Mouse (Mus musculus) adrenal gland, adult (tissue): ENCODE measurements around the gene Trim8.

ENCODE experiments used
- DNase-seq, 2 experiments: peaks; one replicate each; pipeline ENCODE4 v3.0.0; 2022 to 2023; ENCODE audit warnings: low spot score in 1 of 2; ENCODE audit not compliant: inconsistent age in 2 of 2

Gene Trim8

GRCm38 (mm10) chr19:46479306-46480075 is 22.0 kb upstream of the Trim8 start:
- DNase-seq = peak in 1 of 2 experiments; percentile 52

- DNase-seq = no peak
These were observed 20.7 kb upstream of the Trim8 start for GRCm38 (mm10) chr19:46480624-46481345.

- peak in 1 of 2 experiments; percentile 39 for DNase-seq
These were observed 20.1 kb upstream of the Trim8 start for GRCm38 (mm10) chr19:46481352-46481751.

- DNase-seq = no peak
These were observed 19.7 kb upstream of the Trim8 start for GRCm38 (mm10) chr19:46481756-46482155.

GRCm38 (mm10) chr19:46482896-46483516 is 18.5 kb upstream of the Trim8 start:
- DNase-seq = peak; percentile 40 to 59

- DNase-seq = peak in 1 of 2 experiments; percentile 78
These were observed 17.7 kb upstream of the Trim8 start for GRCm38 (mm10) chr19:46483701-46484328.

- peak; percentile 93 to 95 for DNase-seq
These were observed 17.0 kb upstream of the Trim8 start for GRCm38 (mm10) chr19:46484518-46484917.

GRCm38 (mm10) chr19:46485847-46486246 is 15.7 kb upstream of the Trim8 start:
- DNase-seq = peak in 1 of 2 experiments; percentile 50

GRCm38 (mm10) chr19:46486709-46487108 is 14.8 kb upstream of the Trim8 start:
- peak in 1 of 2 experiments; percentile 44 for DNase-seq

- no peak for DNase-seq
These were observed 12.1 kb upstream of the Trim8 start for GRCm38 (mm10) chr19:46489448-46489847.

GRCm38 (mm10) chr19:46490634-46491033 is 10.9 kb upstream of the Trim8 start:
- peak in 1 of 2 experiments; percentile 44 for DNase-seq

GRCm38 (mm10) chr19:46495136-46495535 is 6.4 kb upstream of the Trim8 start:
- DNase-seq = no peak

- DNase-seq = no peak
These were observed 4.3 kb upstream of the Trim8 start for GRCm38 (mm10) chr19:46497230-46497629.

GRCm38 (mm10) chr19:46499539-46499835 is 2.0 kb upstream of the Trim8 start:
- no peak for DNase-seq

GRCm38 (mm10) chr19:46499836-46500580 is 1.5 kb upstream of the Trim8 start:
- DNase-seq = peak; percentile 97 to 98

GRCm38 (mm10) chr19:46500581-46501341 is 741 bp upstream of the Trim8 start:
- peak; percentile 72 to 83 for DNase-seq

GRCm38 (mm10) chr19:46502069-46502455 is 560 bp downstream of the Trim8 start:
- peak; percentile 87 to 95 for DNase-seq

- DNase-seq = peak in 1 of 2 experiments; percentile 93
These were observed 1.1 kb downstream of the Trim8 start for GRCm38 (mm10) chr19:46502471-46503166.

- peak; percentile 90 to 96 for DNase-seq
These were observed 2.0 kb downstream of the Trim8 start for GRCm38 (mm10) chr19:46503351-46504084.
